Mouse (Mus musculus): Measurements from ENCODE around the gene Pithd1. TPM values are rescaled to one million over a fixed set of nuclear protein-coding genes. Genes with fewer than 3 reads are reported as not detected.
A peak's percentile ranks its signal among the peaks of the same experiment; 100 is the strongest.
"Not testable (repeated sequence)": the region's sequence is repeated elsewhere in the genome, so short reads cannot be mapped to it uniquely, and the experiment has no call there.

Gene Pithd1
- polyA plus RNA-seq, 1 experiment from 2014 or later, result 58.3 TPM

GRCm38 (mm10) chr4:135985769-135986168 is 1.3 kb downstream of the Pithd1 start:
- no peaks in the 10 kb centered on the region for H3K27me3 ChIP-seq
- H3K36me3 ChIP-seq, result peaks cover 39% of the 10 kb centered on the region
- 91% methylated on average over 7 of the region's 7 CpGs for WGBS
- peaks cover 24% of the 10 kb centered on the region for H3K4me1 ChIP-seq
- H3K27ac ChIP-seq (replicated peaks), result no peak overlapping the region
- no peak for ATAC-seq (ENCODE audit: low FRiP score, low read depth)
- H3K9ac ChIP-seq (replicated peaks), result peak overlapping the region; percentile 95; the same call in 1 of the 2 replicates
- H3K9me3 ChIP-seq, result no peaks in the 10 kb centered on the region
- peak overlapping the region; percentile 84 for H3K4me2 ChIP-seq (replicated peaks)
- H3K4me3 ChIP-seq, result peak overlapping the region; percentile 97

- peaks cover 41% of the 10 kb centered on the region for H3K36me3 ChIP-seq
- ATAC-seq (ENCODE audit: low FRiP score, low read depth), result no peak
- H3K9ac ChIP-seq (replicated peaks), result no peak overlapping the region
- no peak overlapping the region for H3K4me3 ChIP-seq
- WGBS, result 93% methylated on average over 5 of the region's 5 CpGs
- no peaks in the 10 kb centered on the region for H3K9me3 ChIP-seq
- H3K27me3 ChIP-seq, result no peaks in the 10 kb centered on the region
- H3K4me2 ChIP-seq (replicated peaks), result no peak overlapping the region
- H3K4me1 ChIP-seq, result peaks cover 24% of the 10 kb centered on the region
- no peak overlapping the region for H3K27ac ChIP-seq (replicated peaks)
Measured at GRCm38 (mm10) chr4:135985193-135985592, 1.9 kb downstream of the Pithd1 start.

- peaks cover 24% of the 10 kb centered on the region for H3K4me1 ChIP-seq
- H3K4me3 ChIP-seq, result no peak overlapping the region
- H3K9me3 ChIP-seq, result no peaks in the 10 kb centered on the region
- no peak overlapping the region for H3K9ac ChIP-seq (replicated peaks)
- no peak overlapping the region for H3K4me2 ChIP-seq (replicated peaks)
- ATAC-seq (ENCODE audit: low FRiP score, low read depth), result no peak
- peaks cover 41% of the 10 kb centered on the region for H3K36me3 ChIP-seq
- no peaks in the 10 kb centered on the region for H3K27me3 ChIP-seq
- 89% methylated on average over 5 of the region's 5 CpGs for WGBS
- H3K27ac ChIP-seq (replicated peaks), result no peak overlapping the region
Measured at GRCm38 (mm10) chr4:135984556-135984955, 2.5 kb downstream of the Pithd1 start.

- H3K4me2 ChIP-seq (replicated peaks), result no peak overlapping the region
- no peak overlapping the region for H3K27ac ChIP-seq (replicated peaks)
- WGBS, result 85% methylated on average over 7 of the region's 7 CpGs
- no peak overlapping the region for H3K9ac ChIP-seq (replicated peaks)
- no peaks in the 10 kb centered on the region for H3K9me3 ChIP-seq
- H3K4me1 ChIP-seq, result peaks cover 15% of the 10 kb centered on the region
- no peak overlapping the region for H3K4me3 ChIP-seq
- no peaks in the 10 kb centered on the region for H3K27me3 ChIP-seq
- peaks cover 57% of the 10 kb centered on the region for H3K36me3 ChIP-seq
- no peak for ATAC-seq (ENCODE audit: low FRiP score, low read depth)
Measured at GRCm38 (mm10) chr4:135981524-135982063, 5.5 kb downstream of the Pithd1 start.

- peaks cover 68% of the 10 kb centered on the region for H3K36me3 ChIP-seq
- not testable (repeated sequence) for H3K9ac ChIP-seq (replicated peaks); H3K27ac ChIP-seq (replicated peaks); ATAC-seq (ENCODE audit: low FRiP score, low read depth); H3K27me3 ChIP-seq; H3K9me3 ChIP-seq; H3K4me1 ChIP-seq; H3K4me3 ChIP-seq; H3K4me2 ChIP-seq (replicated peaks)
- 98% methylated on average over 5 of the region's 5 CpGs for WGBS
Measured at GRCm38 (mm10) chr4:135980223-135980622, 6.8 kb downstream of the Pithd1 start.

- WGBS, result 92% methylated on average over 12 of the region's 12 CpGs
- Histone ChIP-seq H3K4me2 (replicated peaks) (no peak overlapping the region), H3K9ac (replicated peaks) (no peak overlapping the region), H3K27me3 (no peaks in the 10 kb centered on the region), H3K36me3 (peaks cover 49% of the 10 kb centered on the region), H3K4me3 (no peak overlapping the region), H3K9me3 (no peaks in the 10 kb centered on the region), H3K4me1 (peaks cover 15% of the 10 kb centered on the region), H3K27ac (replicated peaks) (no peak overlapping the region)
- no peak for ATAC-seq (ENCODE audit: low FRiP score, low read depth)
Measured at GRCm38 (mm10) chr4:135976146-135976545, 10.9 kb downstream of the Pithd1 start.

GRCm38 (mm10) chr4:135972911-135973811 is 13.9 kb downstream of the Pithd1 start:
- ATAC-seq (ENCODE audit: low FRiP score, low read depth), result no peak
- peaks cover 63% of the 10 kb centered on the region for H3K36me3 ChIP-seq
- H3K27ac ChIP-seq (replicated peaks), result peak overlapping the region; percentile 71; the same call in 1 of the 2 replicates
- no peaks in the 10 kb centered on the region for H3K27me3 ChIP-seq
- H3K9ac ChIP-seq (replicated peaks), result peak overlapping the region; percentile 96
- H3K9me3 ChIP-seq, result no peaks in the 10 kb centered on the region
- H3K4me1 ChIP-seq, result peaks cover 28% of the 10 kb centered on the region
- peak overlapping the region; percentile 96 for H3K4me3 ChIP-seq
- 78% methylated on average over 13 of the region's 13 CpGs for WGBS
- H3K4me2 ChIP-seq (replicated peaks), result peak overlapping the region; percentile 99

- peak within 1 kb of the TSS; percentile 71 for H3K27ac ChIP-seq (replicated peaks)
- H3K27me3 ChIP-seq, result no peaks in the 10 kb centered on the region
- H3K9ac ChIP-seq (replicated peaks), result peak within 1 kb of the TSS; percentile 96
- WGBS, result under 1% methylated on average over 19 of the region's 19 CpGs
- no peaks in the 10 kb centered on the region for H3K9me3 ChIP-seq
- peak within 1 kb of the TSS; percentile 99 for H3K4me2 ChIP-seq (replicated peaks)
- H3K4me1 ChIP-seq, result peaks cover 28% of the 10 kb centered on the region
- peak within 1 kb of the TSS; percentile 96 for H3K4me3 ChIP-seq
- ATAC-seq (ENCODE audit: low FRiP score, low read depth), result peak; percentile 79
- H3K36me3 ChIP-seq, result peaks cover 69% of the 10 kb centered on the region
Measured at GRCm38 (mm10) chr4:135972556-135972906, 14.5 kb downstream of the Pithd1 start, which contains the start of gene Lypla2. TSS of gene Lypla2 (minus strand) at chr4:135972626.

GRCm38 (mm10) chr4:135971805-135972555 is 15.1 kb downstream of the Pithd1 start:
- Histone ChIP-seq H3K9me3 (no peaks in the 10 kb centered on the region), H3K27me3 (no peaks in the 10 kb centered on the region), H3K4me3 (peak overlapping the region; percentile 96), H3K36me3 (peaks cover 71% of the 10 kb centered on the region), H3K9ac (replicated peaks) (peak overlapping the region; percentile 96), H3K27ac (replicated peaks) (peak overlapping the region; percentile 71), H3K4me1 (peaks cover 28% of the 10 kb centered on the region), H3K4me2 (replicated peaks) (peak overlapping the region; percentile 99)
- under 1% methylated on average over 35 of the region's 35 CpGs for WGBS
- ATAC-seq (ENCODE audit: low FRiP score, low read depth), result peak; percentile 17; the same call in 1 of the 2 replicates

- 0 out of 2 replicates have a peak overlapping the region, but pooled peaks have one; percentile 99 for H3K4me2 ChIP-seq (replicated peaks)
- H3K27ac ChIP-seq (replicated peaks), result no peak overlapping the region
- 96% methylated on average over 11 of the region's 11 CpGs for WGBS
- no peaks in the 10 kb centered on the region for H3K27me3 ChIP-seq
- peaks cover 71% of the 10 kb centered on the region for H3K36me3 ChIP-seq
- no peaks in the 10 kb centered on the region for H3K9me3 ChIP-seq
- H3K4me1 ChIP-seq, result peaks cover 28% of the 10 kb centered on the region
- H3K9ac ChIP-seq (replicated peaks), result no peak overlapping the region
- H3K4me3 ChIP-seq, result 0 out of 2 replicates have a peak overlapping the region, but pooled peaks have one; percentile 0
- no peak for ATAC-seq (ENCODE audit: low FRiP score, low read depth)
Measured at GRCm38 (mm10) chr4:135970585-135970984, 16.5 kb downstream of the Pithd1 start.

- H3K9me3 ChIP-seq, result no peaks in the 10 kb centered on the region
- H3K4me2 ChIP-seq (replicated peaks), result no peak overlapping the region
- H3K9ac ChIP-seq (replicated peaks), result 0 out of 2 replicates have a peak overlapping the region, but pooled peaks have one; percentile 15
- H3K27ac ChIP-seq (replicated peaks), result no peak overlapping the region
- ATAC-seq (ENCODE audit: low FRiP score, low read depth), result no peak
- WGBS, result 93% methylated on average over 13 of the region's 13 CpGs
- H3K4me3 ChIP-seq, result no peak overlapping the region
- peaks cover 58% of the 10 kb centered on the region for H3K36me3 ChIP-seq
- H3K4me1 ChIP-seq, result peaks cover 35% of the 10 kb centered on the region
- H3K27me3 ChIP-seq, result 0 out of 2 replicates have a peak, but pooled peaks cover 4% of the 10 kb centered on the region
Measured at GRCm38 (mm10) chr4:135969070-135969750, 17.9 kb downstream of the Pithd1 start.
